Mouse (Mus musculus) liver, embryonic 14.5 days (tissue): ENCODE data around the gene Olfr49. TPM values are rescaled to one million over a fixed set of nuclear protein-coding genes. Genes with fewer than 3 reads are reported as not detected.

Source experiments
- ATAC-seq: fragments of 200-750 bp; cut with Nextera tagmentation; 2 replicates; pipeline ENCODE4 v1.8.0; 2017; ENCODE audit warnings: moderate number of reproducible peaks, mild to moderate bottlenecking, moderate library complexity; ENCODE audit not compliant: insufficient read depth
- DNase-seq, 3 experiments: peaks; one replicate each; pipeline ENCODE4 v3.0.0-alpha.2; 2012 to 2013; ENCODE audit warnings: low read depth in 3 of 3, low spot score in 3 of 3
- H3K27ac ChIP-seq: fragments of 300-500 bp; sonication (generic); 2 replicates; pipeline ENCODE4 v1.5.1; 2014; ENCODE audit warnings: moderate library complexity, mild to moderate bottlenecking, control low read depth, inconsistent platforms
- H3K27me3 ChIP-seq: fragments of 300-500 bp; sonication (generic); 2 replicates; pipeline ENCODE4 v1.6.1; 2014; ENCODE audit warnings: mild to moderate bottlenecking, low read length, moderate library complexity; ENCODE audit not compliant: control insufficient read depth, insufficient read depth
- H3K36me3 ChIP-seq: fragments of 300-500 bp; sonication (generic); replicated peaks from 2 replicates; pipeline ENCODE4 v1.6.1; 2014; ENCODE audit warnings: low read depth; ENCODE audit not compliant: control insufficient read depth, insufficient read depth
- H3K4me1 ChIP-seq, 2 experiments: fragments of 200-500 bp in 1 of 2; fragments of 300-500 bp in 1 of 2; sonication (generic) in 1 of 2; replicated peaks; 2 replicates each; pipeline ENCODE4 v1.6.1; 2012 to 2014; ENCODE audit warnings: antibody characterized with exemption in 1 of 2, inconsistent platforms in 1 of 2, low read length in 1 of 2; ENCODE audit not compliant: control insufficient read depth in 2 of 2, insufficient read depth in 2 of 2
- H3K4me2 ChIP-seq: fragments of 300-500 bp; sonication (generic); 2 replicates; pipeline ENCODE4 v1.6.1; 2014; ENCODE audit warnings: low read depth, mild to moderate bottlenecking, control low read depth, moderate library complexity
- H3K4me3 ChIP-seq, 2 experiments: fragments of 200-500 bp in 1 of 2; fragments of 300-500 bp in 1 of 2; sonication (generic) in 1 of 2; 2 replicates each; pipeline ENCODE4 v1.5.1; 2012 to 2014; ENCODE audit warnings: low read depth in 2 of 2, low read length in 2 of 2, mild to moderate bottlenecking in 2 of 2, control low read depth in 1 of 2, inconsistent platforms in 1 of 2, moderate library complexity in 1 of 2; ENCODE audit not compliant: insufficient read depth in 1 of 2
- H3K9ac ChIP-seq: fragments of 300-500 bp; sonication (generic); replicated peaks from 2 replicates; pipeline ENCODE4 v1.6.1; 2014; ENCODE audit warnings: mild to moderate bottlenecking, control low read depth, moderate library complexity
- H3K9me3 ChIP-seq: fragments of 300-500 bp; sonication (generic); 2 replicates; pipeline ENCODE4 v1.6.1; 2016; ENCODE audit warnings: low read length, mixed read lengths; ENCODE audit not compliant: control insufficient read depth
- CTCF ChIP-seq: IDR thresholded peaks from 2 replicates; pipeline ENCODE4 v1.5.1; 2016; ENCODE audit warnings: antibody characterized with exemption, low read depth, control low read depth
- EP300 ChIP-seq: IDR thresholded peaks from 2 replicates; pipeline ENCODE4 v1.6.1; 2016; ENCODE audit warnings: antibody characterized with exemption, low read depth
- WGBS: fragments of 180-500 bp; shearing (Covaris S2); extraction: QIAGEN DNeasy Blood & Tissue Kit; methylation state at CpG from one replicate; pipeline ENCODE4 v1.1.7; 2014; ENCODE audit not compliant: insufficient replicate concordance; 5-methylcytosine and 5-hydroxymethylcytosine counted together
- polyA plus RNA-seq, 2 experiments: library from polyadenylated mRNA; depleted of rRNA in 1 of 2; stranded (reverse) in 1 of 2; unstranded in 1 of 2; fragments of >200 nt; fragmentation: Nextera tagmentation in 1 of 2; extraction: Ambion mirVana in 1 of 2; gene quantifications; 2 replicates each; pipeline versions ENCODE4 v1.2.1 to v1.2.3; 2012 to 2014

The Olfr49 gene
- polyA plus RNA-seq, 2 experiments: not detected

DNA sequence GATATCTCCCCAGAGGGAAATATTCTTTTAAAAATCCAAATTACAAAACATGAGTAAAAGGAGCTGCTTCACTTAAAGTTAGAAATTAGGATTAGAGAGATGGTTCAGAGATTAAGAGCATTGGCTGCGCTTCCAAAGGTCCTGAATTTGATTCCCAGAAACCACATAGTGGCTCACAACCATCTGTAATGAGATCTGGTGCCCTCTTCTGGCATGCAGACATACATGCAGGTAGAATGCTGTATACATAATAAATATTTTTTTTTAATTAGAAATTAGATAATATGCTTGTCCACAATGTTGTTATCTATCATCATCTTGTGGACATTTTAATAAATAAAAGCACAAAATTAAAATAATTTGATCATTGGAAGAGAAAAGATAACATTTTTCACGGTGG is 43.8 kb upstream of the Olfr49 start:
- Histone ChIP-seq H3K27ac (no peak overlapping the region), H3K4me2 (no peak overlapping the region), H3K4me3 (no peak overlapping the region), H3K4me1 (no peaks in the 10 kb centered on the region), H3K36me3 (no peaks in the 10 kb centered on the region), H3K27me3 (no peaks in the 10 kb centered on the region), H3K9ac (no peak overlapping the region), H3K9me3 (no peaks in the 10 kb centered on the region)
- WGBS: 49% methylated on average over 2 of the region's 2 CpGs
- no peak for TF ChIP-seq EP300
- peak; percentile 31; the same call in 1 of the 2 replicates for TF ChIP-seq CTCF
- ATAC-seq: no peak
- no peak for DNase-seq

DNA sequence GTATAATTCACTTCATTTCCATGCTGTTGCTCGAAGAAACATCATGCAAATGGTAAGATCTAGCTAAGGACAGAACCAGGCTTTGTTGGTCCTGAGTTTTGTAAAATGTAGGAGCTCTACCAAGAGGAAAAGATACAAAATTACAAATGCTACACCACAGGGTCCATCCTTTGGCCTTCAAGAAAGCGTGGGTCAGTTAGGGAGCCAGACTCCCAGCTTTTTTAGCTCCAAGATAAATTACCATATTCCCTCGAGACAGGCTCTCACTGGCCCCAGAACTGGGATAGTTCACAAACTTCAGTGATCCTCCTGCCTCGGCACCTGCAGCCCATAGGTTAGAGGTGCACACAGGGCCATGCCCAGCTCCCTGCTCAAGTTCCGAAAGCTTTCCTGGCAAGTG is 39.7 kb upstream of the Olfr49 start:
- Histone ChIP-seq H3K4me2 (no peak overlapping the region), H3K4me1 (no peaks in the 10 kb centered on the region), H3K27ac (no peak overlapping the region), H3K27me3 (no peaks in the 10 kb centered on the region), H3K9me3 (no peaks in the 10 kb centered on the region), H3K4me3 (no peak overlapping the region), H3K36me3 (no peaks in the 10 kb centered on the region), H3K9ac (no peak overlapping the region)
- 43% methylated on average over 5 of the region's 5 CpGs for WGBS
- TF ChIP-seq EP300 (no peak), CTCF (no peak)
- DNase-seq: no peak
- ATAC-seq: no peak

DNA sequence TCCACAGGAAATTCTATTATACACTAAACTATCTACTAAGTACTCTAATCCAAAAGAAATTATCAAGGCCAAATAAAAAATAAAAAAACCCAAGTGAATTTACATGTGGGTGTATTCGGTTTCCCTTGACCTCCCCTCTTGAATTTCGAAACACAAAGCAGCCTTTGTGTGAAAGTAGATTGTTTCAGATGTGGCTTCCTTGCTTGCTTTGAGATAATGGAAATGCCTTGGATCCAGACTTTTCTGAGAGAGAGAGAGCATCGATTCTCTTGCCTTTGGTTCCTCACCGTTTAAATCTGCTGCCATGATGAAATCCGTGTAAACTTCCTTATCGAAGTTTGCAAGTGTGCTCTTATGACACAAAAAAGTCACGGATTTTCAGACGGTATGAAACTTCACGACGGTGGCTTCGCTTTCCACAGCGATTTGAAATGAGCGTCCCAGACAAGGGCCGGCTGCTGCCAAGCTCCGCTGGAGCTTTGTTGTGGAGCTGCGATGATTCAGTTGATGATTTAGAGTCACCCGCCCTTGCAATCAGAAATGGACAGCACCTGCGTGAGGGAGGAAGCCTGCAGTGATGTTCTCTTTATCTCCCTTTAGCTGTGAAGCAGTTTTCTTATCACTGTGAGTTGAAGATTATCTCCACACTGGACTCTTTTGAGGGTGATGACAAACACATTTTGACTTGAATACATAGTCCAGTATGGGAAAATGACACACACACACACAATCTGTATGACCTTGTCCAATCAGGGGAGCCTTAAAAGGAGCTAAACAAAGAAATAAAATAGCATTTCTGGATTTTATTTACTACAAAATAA is 37.0 kb upstream of the Olfr49 start:
- 66% methylated on average over 18 of the region's 18 CpGs for WGBS
- no peak for DNase-seq
- H3K9ac ChIP-seq: no peak overlapping the region

GRCm38 (mm10) chr14:54311763-54312162 is 27.0 kb upstream of the Olfr49 start:
- 39% methylated on average over 3 of the region's 3 CpGs for WGBS
- ATAC-seq: no peak
- TF ChIP-seq CTCF (no peak), EP300 (no peak)

More for the DNA sequence above, 37.0 kb upstream of the Olfr49 start:
- no peaks in the 10 kb centered on the region for H3K4me1 ChIP-seq
- TF ChIP-seq EP300 (no peak), CTCF (no peak)
- H3K27ac ChIP-seq: no peak overlapping the region
- H3K4me2 ChIP-seq: no peak overlapping the region
- no peak overlapping the region for H3K4me3 ChIP-seq
- ATAC-seq: no peak
- H3K27me3 ChIP-seq: no peaks in the 10 kb centered on the region
- no peaks in the 10 kb centered on the region for H3K36me3 ChIP-seq
- H3K9me3 ChIP-seq: no peaks in the 10 kb centered on the region

DNA sequence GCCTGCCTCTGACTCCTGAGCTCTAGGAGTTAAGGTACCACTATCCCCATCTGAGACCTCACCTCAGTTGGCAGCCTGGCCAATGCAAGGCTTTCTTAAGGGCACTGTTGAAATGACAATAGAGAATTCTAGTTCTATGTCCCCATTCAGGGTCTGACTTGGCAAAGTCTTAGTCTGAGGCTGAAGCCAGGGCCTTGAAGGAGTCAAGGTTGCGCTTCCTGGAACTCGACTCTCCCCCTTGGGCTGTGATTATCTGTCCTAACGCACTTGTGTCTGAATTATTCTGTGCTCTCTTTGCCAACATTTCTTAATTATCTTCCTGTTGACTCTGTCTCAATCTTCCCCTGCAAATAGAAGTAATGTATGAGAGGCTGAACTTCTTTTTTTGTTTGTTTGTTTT is 15.9 kb upstream of the Olfr49 start:
- H3K4me3 ChIP-seq: no peak overlapping the region
- ATAC-seq (no peak), DNase-seq (no peak)
- WGBS: 66% methylated on average over 3 of the region's 3 CpGs
- no peaks in the 10 kb centered on the region for H3K9me3 ChIP-seq
- no peak overlapping the region for H3K9ac ChIP-seq
- no peaks in the 10 kb centered on the region for H3K36me3 ChIP-seq
- H3K4me1 ChIP-seq: no peaks in the 10 kb centered on the region
- no peak overlapping the region for H3K27ac ChIP-seq
- H3K4me2 ChIP-seq: no peak overlapping the region
- no peaks in the 10 kb centered on the region; the same call in 1 of the 2 replicates for H3K27me3 ChIP-seq
- TF ChIP-seq CTCF (no peak), EP300 (no peak)

More at GRCm38 (mm10) chr14:54311763-54312162, 27.0 kb upstream of the Olfr49 start:
- Histone ChIP-seq H3K27ac (no peak overlapping the region), H3K4me1 (no peaks in the 10 kb centered on the region), H3K4me3 (no peak overlapping the region), H3K9me3 (no peaks in the 10 kb centered on the region), H3K27me3 (no peaks in the 10 kb centered on the region), H3K4me2 (no peak overlapping the region), H3K9ac (no peak overlapping the region), H3K36me3 (no peaks in the 10 kb centered on the region)
- DNase-seq: no peak
